Mouse (Mus musculus) midbrain, embryonic 11.5 days (tissue): ENCODE data around the gene Mdm2. TPM values are rescaled to one million over a fixed set of nuclear protein-coding genes. Genes with fewer than 3 reads are reported as not detected.

Experiments
- ATAC-seq: fragments of 200-750 bp; cut with Nextera tagmentation; 2 replicates; pipeline ENCODE4 v1.8.0; 2017; ENCODE audit warnings: moderate TSS enrichment, moderate library complexity; ENCODE audit not compliant: low FRiP score
- DNase-seq: peaks from one replicate; pipeline ENCODE4 v3.0.0; 2015; ENCODE audit warnings: low spot score; ENCODE audit errors: missing footprints
- H3K27ac ChIP-seq: fragments of 300-500 bp; sonication (generic); 2 replicates; pipeline ENCODE4 v1.5.1; 2014; ENCODE audit warnings: low read depth, low read length
- H3K27me3 ChIP-seq: fragments of 300-500 bp; sonication (generic); 2 replicates; pipeline ENCODE4 v1.6.1; 2014; ENCODE audit warnings: mild to moderate bottlenecking, low read length, moderate library complexity, mixed read lengths; ENCODE audit not compliant: control insufficient read depth, insufficient read depth
- H3K36me3 ChIP-seq: fragments of 300-500 bp; sonication (generic); 2 replicates; pipeline ENCODE4 v1.6.1; 2014; ENCODE audit warnings: mild to moderate bottlenecking, low read length, moderate library complexity, mixed read lengths; ENCODE audit not compliant: control insufficient read depth, insufficient read depth
- H3K4me1 ChIP-seq: fragments of 300-500 bp; sonication (generic); 2 replicates; pipeline ENCODE4 v1.6.1; 2014; ENCODE audit warnings: low read length; ENCODE audit not compliant: control insufficient read depth, insufficient read depth
- H3K4me2 ChIP-seq: fragments of 300-500 bp; sonication (generic); 2 replicates; pipeline ENCODE4 v1.6.1; 2014; ENCODE audit warnings: mild to moderate bottlenecking, moderate library complexity
- H3K4me3 ChIP-seq: fragments of 300-500 bp; sonication (generic); 2 replicates; pipeline ENCODE4 v1.5.1; 2014; ENCODE audit warnings: low read depth, low read length
- H3K9ac ChIP-seq: fragments of 300-500 bp; sonication (generic); 2 replicates; pipeline ENCODE4 v1.6.1; 2014; ENCODE audit warnings: low read length
- H3K9me3 ChIP-seq: fragments of 300-500 bp; sonication (generic); 2 replicates; pipeline ENCODE4 v1.6.1; 2016; ENCODE audit warnings: low read length; ENCODE audit not compliant: control insufficient read depth
- WGBS: fragments of 180-500 bp; shearing (Covaris S2); extraction: QIAGEN DNeasy Blood & Tissue Kit; methylation state at CpG from one replicate; pipeline ENCODE4 v1.1.7; 2014; 5-methylcytosine and 5-hydroxymethylcytosine counted together
- polyA plus RNA-seq: library from polyadenylated mRNA; unstranded; fragments of >200 nt; fragmentation: Nextera tagmentation; extraction: Ambion mirVana; gene quantifications from 2 replicates; pipeline ENCODE4 v1.2.1, GENCODE M21; 2014

Mdm2 gene
- polyA plus RNA-seq, 1 experiment from 2014 or later, result 67.5 TPM

- H3K4me3 ChIP-seq, result no peak overlapping the region
- H3K27ac ChIP-seq, result no peak overlapping the region
- ATAC-seq (no peak), DNase-seq (no peak)
- H3K36me3 ChIP-seq, result no peaks in the 10 kb centered on the region
- H3K4me1 ChIP-seq, result no peaks in the 10 kb centered on the region
- WGBS, result 90% methylated on average over 8 of the region's 8 CpGs
- H3K9ac ChIP-seq, result no peak overlapping the region
- no peaks in the 10 kb centered on the region for H3K9me3 ChIP-seq
- H3K27me3 ChIP-seq, result no peaks in the 10 kb centered on the region
- H3K4me2 ChIP-seq, result no peak overlapping the region
Observed at GRCm38 (mm10) chr10:117644429-117644748, 66.2 kb downstream of the Mdm2 start.

GRCm38 (mm10) chr10:117643711-117644428, 66.7 kb downstream of the Mdm2 start:
- H3K4me3 ChIP-seq, result no peak overlapping the region
- no peaks in the 10 kb centered on the region for H3K27me3 ChIP-seq
- ATAC-seq (no peak), DNase-seq (no peak)
- WGBS, result 91% methylated on average over 12 of the region's 12 CpGs
- H3K9ac ChIP-seq, result no peak overlapping the region
- H3K4me2 ChIP-seq, result no peak overlapping the region
- no peaks in the 10 kb centered on the region for H3K4me1 ChIP-seq
- no peaks in the 10 kb centered on the region for H3K9me3 ChIP-seq
- no peaks in the 10 kb centered on the region for H3K36me3 ChIP-seq
- no peak overlapping the region for H3K27ac ChIP-seq

- no peak overlapping the region for H3K9ac ChIP-seq
- no peaks in the 10 kb centered on the region for H3K27me3 ChIP-seq
- H3K27ac ChIP-seq, result no peak overlapping the region
- no peak overlapping the region for H3K4me3 ChIP-seq
- no peaks in the 10 kb centered on the region for H3K9me3 ChIP-seq
- H3K36me3 ChIP-seq, result no peaks in the 10 kb centered on the region
- H3K4me2 ChIP-seq, result no peak overlapping the region
- ATAC-seq (no peak), DNase-seq (no peak)
- H3K4me1 ChIP-seq, result no peaks in the 10 kb centered on the region
- 83% methylated on average over 6 of the region's 6 CpGs for WGBS
Observed at GRCm38 (mm10) chr10:117643302-117643701, 67.3 kb downstream of the Mdm2 start.

GRCm38 (mm10) chr10:117642491-117643262, 67.9 kb downstream of the Mdm2 start:
- H3K9me3 ChIP-seq, result no peaks in the 10 kb centered on the region
- H3K27me3 ChIP-seq, result no peaks in the 10 kb centered on the region
- WGBS, result 92% methylated on average over 15 of the region's 15 CpGs
- DNase-seq, result no peak
- H3K9ac ChIP-seq, result no peak overlapping the region
- no peak overlapping the region for H3K4me3 ChIP-seq
- H3K4me1 ChIP-seq, result no peaks in the 10 kb centered on the region
- H3K4me2 ChIP-seq, result no peak overlapping the region
- ATAC-seq, result no peak
- H3K27ac ChIP-seq, result no peak overlapping the region
- H3K36me3 ChIP-seq, result no peaks in the 10 kb centered on the region

GRCm38 (mm10) chr10:117642201-117642450, 68.4 kb downstream of the Mdm2 start:
- no peak overlapping the region for H3K9ac ChIP-seq

GRCm38 (mm10) chr10:117641400-117642200, 69.0 kb downstream of the Mdm2 start:
- Histone ChIP-seq H3K27ac (no peak overlapping the region), H3K27me3 (no peaks in the 10 kb centered on the region), H3K36me3 (no peaks in the 10 kb centered on the region), H3K4me3 (no peak overlapping the region), H3K9me3 (no peaks in the 10 kb centered on the region), H3K4me2 (no peak overlapping the region), H3K4me1 (no peaks in the 10 kb centered on the region), H3K9ac (peak overlapping the region; percentile 24; the same call in 1 of the 2 replicates)
- 53% methylated on average over 20 of the region's 20 CpGs for WGBS
- DNase-seq (no peak), ATAC-seq (no peak)

More at GRCm38 (mm10) chr10:117642201-117642450, 68.4 kb downstream of the Mdm2 start:
- Histone ChIP-seq H3K27ac (no peak overlapping the region), H3K9me3 (no peaks in the 10 kb centered on the region), H3K4me2 (no peak overlapping the region), H3K4me1 (no peaks in the 10 kb centered on the region), H3K27me3 (no peaks in the 10 kb centered on the region), H3K4me3 (no peak overlapping the region), H3K36me3 (no peaks in the 10 kb centered on the region)
- 83% methylated on average over 9 of the region's 9 CpGs for WGBS
- DNase-seq (no peak), ATAC-seq (no peak)

- Histone ChIP-seq H3K36me3 (no peaks in the 10 kb centered on the region), H3K27me3 (no peaks in the 10 kb centered on the region), H3K27ac (no peak overlapping the region), H3K4me1 (no peaks in the 10 kb centered on the region), H3K9ac (no peak overlapping the region), H3K4me3 (no peak overlapping the region), H3K9me3 (no peaks in the 10 kb centered on the region), H3K4me2 (no peak overlapping the region)
- no peak for ATAC-seq
- 81% methylated on average over 7 of the region's 7 CpGs for WGBS
- DNase-seq, result no peak
Observed at GRCm38 (mm10) chr10:117640595-117641078, 69.9 kb downstream of the Mdm2 start.

GRCm38 (mm10) chr10:117639899-117640594, 70.5 kb downstream of the Mdm2 start:
- Histone ChIP-seq H3K36me3 (no peaks in the 10 kb centered on the region), H3K27ac (no peak overlapping the region), H3K4me3 (no peak overlapping the region), H3K9ac (no peak overlapping the region), H3K9me3 (no peaks in the 10 kb centered on the region), H3K4me1 (no peaks in the 10 kb centered on the region), H3K27me3 (no peaks in the 10 kb centered on the region), H3K4me2 (no peak overlapping the region)
- DNase-seq (no peak), ATAC-seq (no peak)
- 57% methylated on average over 21 of the region's 21 CpGs for WGBS
